Mouse (Mus musculus): ENCODE results near the gene Plpp7. TPM values are rescaled to one million over a fixed set of nuclear protein-coding genes. Genes with fewer than 3 reads are reported as not detected.

Gene Plpp7
- polyA plus RNA-seq, 1 experiment from 2014 or later = 2.0 TPM

DNA sequence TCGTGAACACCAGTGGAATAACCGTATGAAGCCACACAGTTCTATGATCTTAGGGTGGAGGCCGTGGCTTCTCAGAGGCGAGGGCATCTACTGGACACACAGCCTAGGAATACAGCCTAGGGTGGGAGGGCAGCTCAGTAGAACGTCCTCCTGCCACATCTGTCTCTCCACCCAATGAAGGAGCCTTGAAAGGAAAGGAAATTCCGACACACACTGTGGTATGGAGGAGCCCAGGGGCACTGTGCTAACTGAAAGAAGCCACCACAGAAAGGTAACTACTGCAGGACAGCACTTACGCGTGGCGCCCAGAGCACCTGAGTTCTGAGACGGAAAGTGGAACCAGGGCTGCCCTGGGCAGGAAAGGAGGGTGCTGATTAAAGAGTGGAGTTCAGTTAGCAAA, 24.6 kb upstream of the Plpp7 start:
- 90% methylated on average over 10 of the region's 10 CpGs for WGBS (ENCODE audit: insufficient replicate concordance)
- H3K4me3 ChIP-seq (replicated peaks) = no peak overlapping the region
- H3K27me3 ChIP-seq = no peaks in the 10 kb centered on the region
- no peak overlapping the region for H3K27ac ChIP-seq
- peaks cover 93% of the 10 kb centered on the region for H3K36me3 ChIP-seq
- DNase-seq (no peak), ATAC-seq (ENCODE audit: low read depth) (no peak)
- H3K9ac ChIP-seq = no peak overlapping the region
- no peaks in the 10 kb centered on the region for H3K9me3 ChIP-seq (replicated peaks)
- H3K4me2 ChIP-seq = no peak overlapping the region
- peaks cover 45% of the 10 kb centered on the region for H3K4me1 ChIP-seq (replicated peaks)

DNA sequence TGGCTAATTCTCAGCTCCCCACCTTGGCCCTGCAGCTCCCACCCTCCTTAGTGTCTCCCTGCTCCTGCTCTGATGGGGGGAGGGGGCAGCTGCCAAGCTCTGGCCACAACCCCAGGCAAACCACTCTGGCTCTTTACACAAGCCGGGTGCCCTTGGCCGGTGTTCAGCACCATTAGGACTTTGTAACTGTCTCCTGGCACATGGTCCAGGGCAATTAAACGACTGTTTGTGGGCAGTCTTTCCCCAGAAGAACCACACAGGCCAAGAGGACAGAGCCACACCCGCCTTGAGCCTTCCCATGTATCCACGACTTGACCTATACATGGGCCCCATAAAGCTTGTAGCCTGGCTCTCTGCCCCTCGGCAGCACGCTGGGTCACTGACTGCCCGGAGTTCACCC, 20.9 kb upstream of the Plpp7 start:
- H3K36me3 ChIP-seq = peaks cover 77% of the 10 kb centered on the region
- WGBS (ENCODE audit: insufficient replicate concordance) = 70% methylated on average over 8 of the region's 8 CpGs
- H3K27ac ChIP-seq = no peak overlapping the region; the same call in 1 of the 2 replicates
- H3K4me2 ChIP-seq = no peak overlapping the region
- H3K9me3 ChIP-seq (replicated peaks) = no peaks in the 10 kb centered on the region
- no peak overlapping the region for H3K4me3 ChIP-seq (replicated peaks)
- H3K9ac ChIP-seq = 0 out of 2 replicates have a peak overlapping the region, but pooled peaks have one; percentile 4
- DNase-seq = no peak
- ATAC-seq (ENCODE audit: low read depth) = no peak
- H3K4me1 ChIP-seq (replicated peaks) = peaks cover 56% of the 10 kb centered on the region
- H3K27me3 ChIP-seq = no peaks in the 10 kb centered on the region

DNA sequence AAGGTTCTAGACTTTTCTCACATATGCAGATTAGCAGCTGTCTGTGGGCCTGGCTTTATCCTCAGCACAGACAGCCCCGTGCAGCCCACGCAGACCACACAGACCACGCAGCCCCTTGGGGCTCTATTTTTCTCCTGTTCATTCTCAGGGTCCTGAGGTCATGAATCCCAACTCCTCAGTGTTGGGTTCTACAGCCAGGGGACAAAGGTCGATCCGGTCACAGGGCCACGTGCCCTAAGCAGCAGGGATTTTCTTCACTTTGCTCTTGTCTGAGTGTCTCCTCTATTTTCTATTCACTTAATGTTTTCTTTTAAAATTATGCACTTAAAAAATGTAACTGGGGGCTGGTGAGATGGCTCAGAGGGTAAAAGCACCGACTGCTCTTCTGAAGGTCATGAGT, 20.0 kb upstream of the Plpp7 start:
- Histone ChIP-seq H3K4me2 (no peak overlapping the region), H3K9ac (no peak overlapping the region), H3K9me3 (replicated peaks) (no peaks in the 10 kb centered on the region), H3K36me3 (peaks cover 79% of the 10 kb centered on the region), H3K4me3 (replicated peaks) (no peak overlapping the region), H3K27ac (peak overlapping the region; percentile 18; the same call in 1 of the 2 replicates), H3K27me3 (no peaks in the 10 kb centered on the region), H3K4me1 (replicated peaks) (peaks cover 62% of the 10 kb centered on the region)
- 74% methylated on average over 7 of the region's 7 CpGs for WGBS (ENCODE audit: insufficient replicate concordance)
- ATAC-seq (ENCODE audit: low read depth) = no peak
- no peak for DNase-seq

- H3K4me1 ChIP-seq (replicated peaks) = peaks cover 81% of the 10 kb centered on the region
- DNase-seq (no peak), ATAC-seq (ENCODE audit: low read depth) (no peak)
- H3K4me2 ChIP-seq = peak overlapping the region; percentile 100
- H3K9me3 ChIP-seq (replicated peaks) = no peaks in the 10 kb centered on the region
- H3K27me3 ChIP-seq = no peaks in the 10 kb centered on the region
- 81% methylated on average over 10 of the region's 10 CpGs for WGBS (ENCODE audit: insufficient replicate concordance)
- H3K36me3 ChIP-seq = peaks cover 58% of the 10 kb centered on the region
- peak overlapping the region; percentile 98 for H3K27ac ChIP-seq
- H3K4me3 ChIP-seq (replicated peaks) = peak overlapping the region; percentile 85; the same call in 1 of the 2 replicates
- H3K9ac ChIP-seq = peak overlapping the region; percentile 94
These were observed 17.6 kb upstream of the Plpp7 start for GRCm38 (mm10) chr2:32077744-32078143.

DNA sequence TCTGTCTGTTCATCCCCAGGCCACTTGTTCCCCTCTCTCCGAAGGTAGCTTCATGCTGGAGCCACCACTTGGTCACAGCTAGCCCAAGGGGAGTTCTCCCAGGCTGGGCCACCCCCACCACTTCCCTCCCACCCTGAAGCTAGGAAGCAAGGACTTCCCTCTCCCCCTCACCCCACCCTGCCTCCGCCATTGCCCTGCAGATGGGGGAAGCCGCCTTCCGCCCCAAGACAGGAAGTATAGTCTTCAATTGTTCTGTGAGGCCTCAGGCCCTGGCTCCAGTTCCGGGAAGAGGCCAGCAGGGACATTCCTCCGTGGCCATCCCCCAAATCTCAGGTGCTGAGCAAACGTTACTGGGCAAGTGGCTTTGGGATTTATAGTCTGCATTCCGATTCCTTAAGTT, 16.8 kb upstream of the Plpp7 start:
- ATAC-seq (ENCODE audit: low read depth) = no peak
- Histone ChIP-seq H3K4me2 (peak overlapping the region; percentile 100), H3K4me1 (replicated peaks) (peaks cover 77% of the 10 kb centered on the region)

GRCm38 (mm10) chr2:32079191-32079725, 16.1 kb upstream of the Plpp7 start:
- H3K4me1 ChIP-seq (replicated peaks) = peaks cover 75% of the 10 kb centered on the region
- H3K27ac ChIP-seq = peak overlapping the region; percentile 98
- ATAC-seq (ENCODE audit: low read depth) (no peak), DNase-seq (no peak)
- peak overlapping the region; percentile 94; the same call in 1 of the 2 replicates for H3K9ac ChIP-seq
- H3K4me3 ChIP-seq (replicated peaks) = peak overlapping the region; percentile 85
- H3K36me3 ChIP-seq = peaks cover 44% of the 10 kb centered on the region
- no peaks in the 10 kb centered on the region for H3K9me3 ChIP-seq (replicated peaks)
- H3K4me2 ChIP-seq = peak overlapping the region; percentile 100
- 89% methylated on average over 14 of the region's 14 CpGs for WGBS (ENCODE audit: insufficient replicate concordance)
- H3K27me3 ChIP-seq = no peaks in the 10 kb centered on the region

More for the DNA sequence above, 16.8 kb upstream of the Plpp7 start:
- Histone ChIP-seq H3K36me3 (peaks cover 50% of the 10 kb centered on the region), H3K9ac (peak overlapping the region; percentile 94), H3K4me3 (replicated peaks) (peak overlapping the region; percentile 85), H3K27me3 (no peaks in the 10 kb centered on the region), H3K9me3 (replicated peaks) (no peaks in the 10 kb centered on the region), H3K27ac (peak overlapping the region; percentile 98)
- DNase-seq = no peak
- 34% methylated on average over 8 of the region's 8 CpGs for WGBS (ENCODE audit: insufficient replicate concordance)

- H3K4me2 ChIP-seq = peak overlapping the region; percentile 100
- H3K4me3 ChIP-seq (replicated peaks) = peak overlapping the region; percentile 85
- 77% methylated on average over 3 of the region's 3 CpGs for WGBS (ENCODE audit: insufficient replicate concordance)
These were observed 14.6 kb upstream of the Plpp7 start for GRCm38 (mm10) chr2:32080681-32081080.

DNA sequence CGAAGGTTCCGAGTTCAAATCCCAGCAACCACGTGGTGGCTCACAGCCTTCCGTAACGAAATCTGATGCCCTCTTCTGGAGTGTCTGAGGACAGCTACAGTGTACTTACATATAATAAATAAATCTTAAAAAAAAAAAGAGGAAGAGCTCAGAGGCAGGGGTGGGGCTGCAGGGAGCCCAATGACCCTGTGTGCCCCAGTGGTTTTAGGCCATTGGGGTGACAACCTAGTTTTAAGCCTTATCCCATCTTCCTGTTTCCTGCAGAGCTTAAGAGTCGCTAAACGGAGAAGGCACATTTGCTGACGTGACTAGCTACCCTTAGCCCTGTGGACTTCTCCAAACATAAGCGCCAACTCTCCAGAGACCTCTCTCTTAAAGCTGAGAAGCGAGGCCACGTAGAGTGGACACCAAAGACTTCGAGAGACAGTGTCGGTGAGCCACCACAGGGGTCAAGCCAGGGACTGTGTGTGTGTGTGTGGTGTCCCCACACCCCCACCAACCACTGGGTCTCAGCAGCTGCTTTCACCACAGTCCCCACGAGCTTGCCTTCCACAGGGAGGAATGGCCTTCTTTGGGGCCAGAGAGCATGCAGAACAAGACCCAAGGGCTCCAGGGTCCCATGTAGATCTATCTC, 13.9 kb upstream of the Plpp7 start:
- no peaks in the 10 kb centered on the region for H3K9me3 ChIP-seq (replicated peaks)
- H3K36me3 ChIP-seq = peaks cover 32% of the 10 kb centered on the region
- DNase-seq (no peak), ATAC-seq (ENCODE audit: low read depth) (no peak)
- 39% methylated on average over 14 of the region's 14 CpGs for WGBS (ENCODE audit: insufficient replicate concordance)
- peaks cover 2% of the 10 kb centered on the region; the same call in 1 of the 2 replicates for H3K27me3 ChIP-seq
- peak overlapping the region; percentile 94 for H3K9ac ChIP-seq
- H3K27ac ChIP-seq = peak overlapping the region; percentile 98
- H3K4me3 ChIP-seq (replicated peaks) = peak overlapping the region; percentile 85
- H3K4me1 ChIP-seq (replicated peaks) = peaks cover 81% of the 10 kb centered on the region
- peak overlapping the region; percentile 100 for H3K4me2 ChIP-seq

More at GRCm38 (mm10) chr2:32080681-32081080, 14.6 kb upstream of the Plpp7 start:
- ATAC-seq (ENCODE audit: low read depth) (no peak), DNase-seq (no peak)
- H3K27ac ChIP-seq = peak overlapping the region; percentile 98
- no peaks in the 10 kb centered on the region for H3K27me3 ChIP-seq
- peaks cover 75% of the 10 kb centered on the region for H3K4me1 ChIP-seq (replicated peaks)
- no peaks in the 10 kb centered on the region for H3K9me3 ChIP-seq (replicated peaks)
- peaks cover 32% of the 10 kb centered on the region for H3K36me3 ChIP-seq
- H3K9ac ChIP-seq = peak overlapping the region; percentile 94

DNA sequence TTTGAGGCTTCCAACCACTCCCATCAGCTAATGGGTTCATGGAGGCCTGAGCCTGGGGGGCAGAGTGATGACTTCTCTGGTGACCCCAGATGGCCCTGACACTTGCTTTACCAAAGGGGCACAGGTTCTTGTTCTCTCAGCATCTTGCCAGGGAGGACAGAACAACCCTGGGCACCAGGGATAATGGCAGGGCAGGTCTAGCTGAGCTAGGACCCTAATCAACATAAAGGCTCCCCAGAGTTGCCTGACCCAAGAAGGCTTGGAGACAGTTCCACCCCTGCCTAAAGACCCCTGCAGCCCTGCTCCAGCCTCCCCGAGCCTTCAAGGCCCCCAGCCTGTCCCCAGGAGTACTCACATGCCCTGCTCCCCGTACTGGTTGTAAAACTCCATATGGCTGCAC, 13.1 kb upstream of the Plpp7 start:
- Histone ChIP-seq H3K27me3 (peaks cover 6% of the 10 kb centered on the region), H3K4me1 (replicated peaks) (peaks cover 84% of the 10 kb centered on the region), H3K9ac (peak overlapping the region; percentile 94), H3K9me3 (replicated peaks) (no peaks in the 10 kb centered on the region), H3K36me3 (peaks cover 26% of the 10 kb centered on the region), H3K27ac (peak overlapping the region; percentile 98), H3K4me2 (peak overlapping the region; percentile 100), H3K4me3 (replicated peaks) (peak overlapping the region; percentile 85)
- ATAC-seq (ENCODE audit: low read depth) (no peak), DNase-seq (no peak)
- WGBS (ENCODE audit: insufficient replicate concordance) = 23% methylated on average over 2 of the region's 2 CpGs

DNA sequence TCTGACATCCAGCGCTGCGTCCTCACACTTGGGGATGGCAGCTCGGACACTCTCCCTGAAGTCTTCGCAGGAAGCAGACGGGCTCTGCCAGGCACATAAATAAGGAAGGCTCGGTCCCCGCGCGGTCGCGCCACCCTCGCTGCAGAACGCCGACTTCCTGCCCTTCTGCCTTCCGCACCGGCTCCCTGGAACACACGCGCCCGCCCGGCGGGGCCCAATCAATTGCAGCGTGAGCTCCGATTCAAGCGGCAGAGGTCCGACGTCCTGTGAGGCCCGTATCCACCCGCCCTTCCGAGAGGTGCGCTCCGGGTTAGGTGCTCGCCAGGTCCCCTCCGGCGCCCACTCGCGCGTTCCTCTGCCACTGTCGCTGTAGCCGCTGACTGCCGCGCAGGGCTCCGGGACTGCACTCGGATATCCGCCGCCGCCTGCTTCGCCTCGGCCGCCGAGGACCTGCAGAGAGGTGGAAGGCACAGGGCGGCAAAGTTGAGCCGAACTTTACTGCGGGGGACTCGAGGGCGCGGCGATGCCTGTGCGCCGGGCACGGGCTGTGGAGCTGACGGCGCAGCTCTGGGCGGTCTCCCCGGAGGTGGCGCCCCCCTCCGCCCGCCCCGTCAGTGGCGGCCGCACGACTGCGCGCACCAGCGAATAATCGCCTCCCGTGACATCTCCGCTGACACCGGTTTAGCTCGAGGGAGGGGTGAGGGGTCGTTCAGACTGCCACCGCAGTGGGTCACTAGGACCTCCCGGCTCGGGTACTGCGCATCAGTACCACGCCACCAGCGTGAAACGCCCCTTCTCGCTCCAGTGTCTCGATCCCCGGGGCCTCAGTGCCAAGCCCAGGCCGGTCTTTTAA, 11.9 kb upstream of the Plpp7 start:
- Histone ChIP-seq H3K4me2 (peak overlapping the region; percentile 100), H3K4me1 (replicated peaks) (peaks cover 87% of the 10 kb centered on the region), H3K9ac (peak overlapping the region; percentile 94), H3K36me3 (peaks cover 20% of the 10 kb centered on the region), H3K27ac (peak overlapping the region; percentile 98), H3K9me3 (replicated peaks) (no peaks in the 10 kb centered on the region), H3K27me3 (peaks cover 17% of the 10 kb centered on the region), H3K4me3 (replicated peaks) (peak overlapping the region; percentile 85)
- DNase-seq = peak; percentile 63
- WGBS (ENCODE audit: insufficient replicate concordance) = under 1% methylated on average over 91 of the region's 91 CpGs
- ATAC-seq (ENCODE audit: low read depth) = peak; percentile 78

Measured in liver, embryonic 13.5 days (tissue).